Mouse (Mus musculus): ENCODE measurements around the gene Clcn2.

The Clcn2 gene

GRCm38 (mm10) chr16:20701729-20702521 lies 15.6 kb downstream of the Clcn2 start:
- Histone ChIP-seq H3K36me3 (ENCODE audit: control insufficient read depth, insufficient read depth, low read length, poor library complexity, severe bottlenecking) (no peaks in the 10 kb centered on the region), H3K27me3 (ENCODE audit: control insufficient read depth, insufficient read depth, low read length, poor library complexity, severe bottlenecking) (no peaks in the 10 kb centered on the region; the same call in 1 of the 2 replicates)
- DNase-seq (ENCODE audit: low read depth, low spot score) = peak; percentile 24

GRCm38 (mm10) chr16:20701316-20701715 lies 16.2 kb downstream of the Clcn2 start:
- Histone ChIP-seq H3K27me3 (ENCODE audit: control insufficient read depth, insufficient read depth, low read length, poor library complexity, severe bottlenecking) (no peaks in the 10 kb centered on the region; the same call in 1 of the 2 replicates), H3K36me3 (ENCODE audit: control insufficient read depth, insufficient read depth, low read length, poor library complexity, severe bottlenecking) (no peaks in the 10 kb centered on the region)
- no peak for DNase-seq (ENCODE audit: low read depth, low spot score)

GRCm38 (mm10) chr16:20700036-20700435 lies 17.5 kb downstream of the Clcn2 start:
- Histone ChIP-seq H3K36me3 (ENCODE audit: control insufficient read depth, insufficient read depth, low read length, poor library complexity, severe bottlenecking) (no peaks in the 10 kb centered on the region), H3K27me3 (ENCODE audit: control insufficient read depth, insufficient read depth, low read length, poor library complexity, severe bottlenecking) (no peaks in the 10 kb centered on the region; the same call in 1 of the 2 replicates)
- no peak for DNase-seq (ENCODE audit: low read depth, low spot score)

- no peaks in the 10 kb centered on the region for H3K36me3 ChIP-seq (ENCODE audit: control insufficient read depth, insufficient read depth, low read length, poor library complexity, severe bottlenecking)
These were observed 18.3 kb downstream of the Clcn2 start for GRCm38 (mm10) chr16:20699266-20699665.

GRCm38 (mm10) chr16:20695622-20696323 lies 21.8 kb downstream of the Clcn2 start:
- DNase-seq (ENCODE audit: low read depth, low spot score) = peak; percentile 20
- H3K27me3 ChIP-seq (ENCODE audit: control insufficient read depth, insufficient read depth, low read length, poor library complexity, severe bottlenecking) = no peaks in the 10 kb centered on the region; the same call in 1 of the 2 replicates
- H3K36me3 ChIP-seq (ENCODE audit: control insufficient read depth, insufficient read depth, low read length, poor library complexity, severe bottlenecking) = no peaks in the 10 kb centered on the region

More at GRCm38 (mm10) chr16:20699266-20699665, 18.3 kb downstream of the Clcn2 start:
- H3K27me3 ChIP-seq (ENCODE audit: control insufficient read depth, insufficient read depth, low read length, poor library complexity, severe bottlenecking) = no peaks in the 10 kb centered on the region; the same call in 1 of the 2 replicates
- no peak for DNase-seq (ENCODE audit: low read depth, low spot score)

GRCm38 (mm10) chr16:20694781-20695180 lies 22.8 kb downstream of the Clcn2 start:
- no peak for DNase-seq (ENCODE audit: low read depth, low spot score)
- no peaks in the 10 kb centered on the region; the same call in 1 of the 2 replicates for H3K27me3 ChIP-seq (ENCODE audit: control insufficient read depth, insufficient read depth, low read length, poor library complexity, severe bottlenecking)

GRCm38 (mm10) chr16:20693111-20693701 lies 24.3 kb downstream of the Clcn2 start, which contains the start of gene Fam131a:
Gene Fam131a (plus strand): TSS chr16:20693241.
- Histone ChIP-seq H3K36me3 (ENCODE audit: control insufficient read depth, insufficient read depth, low read length, poor library complexity, severe bottlenecking) (peaks cover 10% of the 10 kb centered on the region; the same call in 1 of the 2 replicates), H3K27me3 (ENCODE audit: control insufficient read depth, insufficient read depth, low read length, poor library complexity, severe bottlenecking) (no peaks in the 10 kb centered on the region; the same call in 1 of the 2 replicates)
- DNase-seq (ENCODE audit: low read depth, low spot score) = peak; percentile 71

More at GRCm38 (mm10) chr16:20694781-20695180, 22.8 kb downstream of the Clcn2 start:
- peaks cover 3% of the 10 kb centered on the region; the same call in 1 of the 2 replicates for H3K36me3 ChIP-seq (ENCODE audit: control insufficient read depth, insufficient read depth, low read length, poor library complexity, severe bottlenecking)

- H3K36me3 ChIP-seq (ENCODE audit: control insufficient read depth, insufficient read depth, low read length, poor library complexity, severe bottlenecking) = peaks cover 12% of the 10 kb centered on the region; the same call in 1 of the 2 replicates
- DNase-seq (ENCODE audit: low read depth, low spot score) = no peak
- no peaks in the 10 kb centered on the region; the same call in 1 of the 2 replicates for H3K27me3 ChIP-seq (ENCODE audit: control insufficient read depth, insufficient read depth, low read length, poor library complexity, severe bottlenecking)
These were observed 25.1 kb downstream of the Clcn2 start for GRCm38 (mm10) chr16:20692241-20692965.

GRCm38 (mm10) chr16:20691617-20692016 lies 25.9 kb downstream of the Clcn2 start:
- DNase-seq (ENCODE audit: low read depth, low spot score) = no peak
- H3K36me3 ChIP-seq (ENCODE audit: control insufficient read depth, insufficient read depth, low read length, poor library complexity, severe bottlenecking) = peaks cover 19% of the 10 kb centered on the region
- H3K27me3 ChIP-seq (ENCODE audit: control insufficient read depth, insufficient read depth, low read length, poor library complexity, severe bottlenecking) = no peaks in the 10 kb centered on the region

GRCm38 (mm10) chr16:20690774-20691173 lies 26.8 kb downstream of the Clcn2 start:
- no peak for DNase-seq (ENCODE audit: low read depth, low spot score)
- peaks cover 21% of the 10 kb centered on the region for H3K36me3 ChIP-seq (ENCODE audit: control insufficient read depth, insufficient read depth, low read length, poor library complexity, severe bottlenecking)
- H3K27me3 ChIP-seq (ENCODE audit: control insufficient read depth, insufficient read depth, low read length, poor library complexity, severe bottlenecking) = no peaks in the 10 kb centered on the region

- Histone ChIP-seq H3K27me3 (ENCODE audit: control insufficient read depth, insufficient read depth, low read length, poor library complexity, severe bottlenecking) (no peaks in the 10 kb centered on the region), H3K36me3 (ENCODE audit: control insufficient read depth, insufficient read depth, low read length, poor library complexity, severe bottlenecking) (peaks cover 19% of the 10 kb centered on the region)
- DNase-seq (ENCODE audit: low read depth, low spot score) = no peak
These were observed 39.4 kb downstream of the Clcn2 start for GRCm38 (mm10) chr16:20677974-20678675.

GRCm38 (mm10) chr16:20677380-20677779 lies 40.2 kb downstream of the Clcn2 start:
- no peak for DNase-seq (ENCODE audit: low read depth, low spot score)
- Histone ChIP-seq H3K36me3 (ENCODE audit: control insufficient read depth, insufficient read depth, low read length, poor library complexity, severe bottlenecking) (peaks cover 16% of the 10 kb centered on the region), H3K27me3 (ENCODE audit: control insufficient read depth, insufficient read depth, low read length, poor library complexity, severe bottlenecking) (no peaks in the 10 kb centered on the region)

- Histone ChIP-seq H3K36me3 (ENCODE audit: control insufficient read depth, insufficient read depth, low read length, poor library complexity, severe bottlenecking) (peaks cover 15% of the 10 kb centered on the region), H3K27me3 (ENCODE audit: control insufficient read depth, insufficient read depth, low read length, poor library complexity, severe bottlenecking) (no peaks in the 10 kb centered on the region)
- no peak for DNase-seq (ENCODE audit: low read depth, low spot score)
These were observed 40.8 kb downstream of the Clcn2 start for GRCm38 (mm10) chr16:20676702-20677101.

GRCm38 (mm10) chr16:20675213-20675612 lies 42.3 kb downstream of the Clcn2 start:
- Histone ChIP-seq H3K36me3 (ENCODE audit: control insufficient read depth, insufficient read depth, low read length, poor library complexity, severe bottlenecking) (peaks cover 12% of the 10 kb centered on the region), H3K27me3 (ENCODE audit: control insufficient read depth, insufficient read depth, low read length, poor library complexity, severe bottlenecking) (no peaks in the 10 kb centered on the region)
- no peak for DNase-seq (ENCODE audit: low read depth, low spot score)
